Mouse (Mus musculus) bone marrow, adult 2 months (tissue): Measurements from ENCODE around the gene Serpinb1b. TPM values are rescaled to one million over a fixed set of nuclear protein-coding genes. Genes with fewer than 3 reads are reported as not detected.

Source experiments
- H3K27ac ChIP-seq: fragments of 200-500 bp; 2 replicates; pipeline ENCODE4 v1.5.1; 2012; ENCODE audit warnings: low read depth, mild to moderate bottlenecking, control low read depth, inconsistent platforms, low read length; ENCODE audit not compliant: control insufficient read depth, poor library complexity, insufficient read depth
- H3K4me1 ChIP-seq: fragments of 200-500 bp; 2 replicates; pipeline ENCODE4 v1.6.1; 2011; ENCODE audit warnings: low read length; ENCODE audit not compliant: control insufficient read depth, insufficient read depth
- H3K4me3 ChIP-seq: fragments of 200-500 bp; replicated peaks from 2 replicates; pipeline ENCODE3; 2011; ENCODE audit warnings: mild to moderate bottlenecking, low read depth, low read length, control low read depth; ENCODE audit not compliant: control insufficient read depth
- CTCF ChIP-seq: fragments of 200-500 bp; IDR thresholded peaks from 2 replicates; pipeline ENCODE4 v1.5.1; 2011; ENCODE audit warnings: low read length, control low read depth; ENCODE audit not compliant: control insufficient read depth, insufficient read depth
- POLR2A ChIP-seq: fragments of 200-500 bp; IDR thresholded peaks from 2 replicates; pipeline ENCODE4 v1.6.1; 2011; ENCODE audit warnings: low read depth, mild to moderate bottlenecking, control low read depth, low read length, borderline replicate concordance; ENCODE audit not compliant: control insufficient read depth
- WGBS: fragments of 180-500 bp; shearing (Covaris S2); methylation state at CpG from one replicate; pipeline ENCODE4 v1.1.7; 2018; 5-methylcytosine and 5-hydroxymethylcytosine counted together
- polyA plus RNA-seq: library from polyadenylated mRNA; stranded (reverse); fragments of >200 nt; gene quantifications from 2 replicates; pipeline ENCODE4 v1.2.4, GENCODE M21; 2011; ENCODE audit warnings: low replicate concordance; ENCODE audit not compliant: missing spikeins, insufficient read depth, insufficient read length

Serpinb1b gene
- polyA plus RNA-seq, 1 experiment: 1.00 TPM

DNA sequence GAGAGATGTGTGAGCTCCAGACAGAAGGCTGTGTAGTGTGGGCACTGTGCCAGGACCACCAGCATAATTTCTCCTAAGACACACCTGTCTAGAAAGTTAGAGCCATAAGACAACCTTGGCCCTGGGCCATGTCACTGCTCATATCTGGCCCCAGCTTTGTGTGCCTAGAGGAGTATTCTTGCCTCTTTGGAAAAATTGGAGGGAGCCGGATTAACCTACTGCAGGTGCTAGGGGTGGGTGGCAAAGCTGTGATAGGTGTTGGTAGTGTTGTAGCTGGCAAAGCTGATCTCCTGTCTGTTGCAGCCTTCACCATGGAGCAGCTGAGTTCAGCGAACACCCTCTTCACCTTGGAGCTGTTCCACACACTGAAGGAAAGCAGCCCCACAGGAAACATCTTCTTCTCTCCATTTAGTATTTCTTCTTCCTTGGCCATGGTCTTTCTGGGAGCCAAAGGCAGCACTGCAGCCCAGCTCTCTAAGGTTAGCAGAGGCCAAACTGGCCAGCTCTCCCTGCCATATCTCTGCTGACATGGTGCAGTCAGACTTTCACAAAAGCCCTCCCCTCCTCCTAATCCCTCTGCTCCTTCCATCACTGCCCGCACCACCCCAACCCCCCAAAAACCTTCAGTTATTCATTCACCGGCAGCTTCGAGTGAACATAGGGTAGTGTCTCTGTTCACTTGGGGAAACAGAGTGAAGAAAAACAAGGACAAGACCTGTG, 6.8 kb downstream of the Serpinb1b start:
- Histone ChIP-seq H3K4me1 (peaks cover 2% of the 10 kb centered on the region; the same call in 1 of the 2 replicates), H3K4me3 (no peak overlapping the region), H3K27ac (no peak overlapping the region)
- TF ChIP-seq CTCF: no peak
- TF ChIP-seq POLR2A: no peak
- 69% methylated on average over 5 of the region's 5 CpGs for WGBS

DNA sequence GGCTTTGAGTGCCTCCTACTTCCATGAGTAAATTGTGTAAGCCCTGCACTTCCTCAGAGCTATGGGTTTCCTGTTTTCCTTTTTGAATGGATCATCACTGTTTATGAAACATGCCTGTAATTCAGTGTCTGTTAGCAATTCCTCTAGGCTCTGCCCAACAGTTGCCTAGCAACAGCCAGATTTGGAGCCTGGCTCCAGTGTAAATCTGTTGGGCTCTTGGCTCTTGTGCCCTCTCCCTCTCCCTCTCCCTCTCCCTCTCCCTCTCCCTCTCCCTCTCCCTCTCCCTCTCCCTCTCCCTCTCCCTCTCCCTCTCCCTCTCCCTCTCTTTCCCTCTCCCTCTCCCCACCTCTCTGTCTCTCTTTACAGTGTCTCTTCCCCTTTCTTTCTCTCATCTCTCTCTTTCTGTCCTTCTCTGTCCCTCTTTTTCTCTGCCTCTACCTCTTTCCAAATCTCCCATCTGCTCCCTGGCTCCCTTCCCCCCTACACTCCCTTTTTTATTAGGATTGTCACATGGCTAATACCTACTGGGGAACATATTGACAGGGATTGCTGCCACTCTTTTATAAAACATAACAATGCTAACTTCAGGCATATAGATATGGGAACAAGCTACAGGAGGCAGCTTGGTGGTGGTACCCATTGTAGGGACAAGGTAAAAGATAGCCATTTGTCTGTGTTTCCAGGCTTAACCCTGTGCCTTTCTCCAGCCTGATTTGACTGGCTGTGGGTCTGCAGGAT, 7.5 kb downstream of the Serpinb1b start:
- TF ChIP-seq CTCF: no peak
- TF ChIP-seq POLR2A: no peak
- Histone ChIP-seq H3K4me1 (peaks cover 2% of the 10 kb centered on the region; the same call in 1 of the 2 replicates), H3K4me3 (no peak overlapping the region), H3K27ac (no peak overlapping the region)

DNA sequence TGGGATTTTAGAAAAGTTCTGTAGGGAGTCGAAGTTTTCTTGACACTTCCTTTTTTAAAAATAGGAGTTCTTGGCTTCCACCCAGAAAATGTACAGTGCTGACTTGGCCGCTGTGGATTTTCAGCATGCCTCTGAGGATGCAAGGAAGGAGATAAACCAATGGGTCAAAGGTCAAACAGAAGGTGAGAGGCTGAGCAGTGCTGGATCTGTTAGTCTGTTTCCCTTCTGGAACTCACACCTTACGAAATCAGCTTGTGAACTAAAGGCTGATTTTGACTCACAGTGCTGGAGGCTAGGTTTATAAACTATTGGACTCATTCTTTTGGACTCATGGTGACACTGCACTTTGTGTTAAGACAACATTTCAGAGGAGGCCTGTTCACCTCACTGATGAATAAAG, 11.2 kb downstream of the Serpinb1b start:
- H3K27ac ChIP-seq: no peak overlapping the region
- TF ChIP-seq CTCF: no peak
- TF ChIP-seq POLR2A: no peak
- WGBS: 32% methylated on average over 3 of the region's 3 CpGs
- H3K4me1 ChIP-seq: peaks cover 2% of the 10 kb centered on the region; the same call in 1 of the 2 replicates
- H3K4me3 ChIP-seq: no peak overlapping the region

DNA sequence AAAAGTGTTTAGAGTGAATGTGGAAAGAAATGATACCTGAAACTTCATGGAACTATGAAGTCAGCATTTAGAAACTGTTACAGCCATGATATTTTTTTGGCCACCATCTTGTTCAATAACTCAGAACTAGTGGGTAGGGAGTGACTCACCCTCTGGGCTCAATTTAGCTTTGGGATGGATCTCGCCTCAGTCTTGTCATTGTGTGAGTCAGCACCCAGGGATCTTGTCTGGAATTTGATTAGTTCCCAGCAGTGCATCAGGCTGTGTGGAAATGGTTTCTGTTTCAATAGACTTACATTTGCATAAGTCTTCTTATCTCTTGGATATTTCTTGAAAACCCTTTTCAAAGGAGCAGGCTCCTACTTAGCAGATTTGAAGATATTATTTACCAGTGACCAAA, 12.2 kb downstream of the Serpinb1b start:
- H3K4me3 ChIP-seq: no peak overlapping the region
- H3K27ac ChIP-seq: no peak overlapping the region
- TF ChIP-seq CTCF (no peak), POLR2A (no peak)
- H3K4me1 ChIP-seq: peaks cover 2% of the 10 kb centered on the region; the same call in 1 of the 2 replicates
- 69% methylated on average over 1 of the region's 1 CpGs for WGBS

DNA sequence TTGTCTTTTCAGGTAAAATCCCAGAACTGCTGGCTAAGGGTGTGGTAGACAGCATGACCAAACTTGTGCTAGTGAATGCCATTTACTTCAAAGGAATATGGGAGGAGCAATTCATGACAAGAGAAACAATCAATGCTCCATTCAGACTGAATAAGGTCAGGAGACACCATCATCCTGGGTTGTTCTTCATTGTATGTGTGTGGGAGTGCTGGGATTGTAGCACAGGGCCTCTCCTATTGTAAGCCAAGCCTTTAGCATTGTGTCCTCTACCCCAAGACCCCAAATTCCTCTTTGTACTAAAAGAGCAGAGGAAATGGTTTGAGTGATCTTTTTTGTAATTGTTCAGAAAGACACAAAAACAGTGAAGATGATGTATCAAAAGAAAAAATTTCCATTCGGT, 12.9 kb downstream of the Serpinb1b start:
- Histone ChIP-seq H3K27ac (no peak overlapping the region), H3K4me3 (no peak overlapping the region), H3K4me1 (peaks cover 2% of the 10 kb centered on the region; the same call in 1 of the 2 replicates)
- TF ChIP-seq CTCF (no peak), POLR2A (no peak)
- WGBS: 78% methylated on average over 1 of the region's 1 CpGs

DNA sequence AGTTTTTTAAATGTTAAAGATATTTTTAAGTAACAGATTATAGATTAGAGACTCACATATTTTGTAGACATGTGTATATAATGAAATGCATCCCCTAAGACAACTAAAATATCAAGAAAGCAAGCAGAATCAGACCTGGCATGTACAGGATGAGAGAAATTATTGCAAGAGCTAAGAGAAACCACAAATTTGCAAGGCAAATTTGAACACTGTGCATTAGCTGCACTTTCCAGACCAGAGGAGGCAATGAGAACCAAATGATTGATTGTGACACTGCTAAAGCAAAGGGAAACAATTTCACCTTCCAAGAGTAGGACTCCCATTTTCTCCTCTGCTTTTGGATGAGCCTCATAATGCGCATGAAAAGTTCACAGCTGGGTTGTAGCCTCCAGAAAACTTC, 17.2 kb downstream of the Serpinb1b start:
- H3K4me3 ChIP-seq: no peak overlapping the region
- TF ChIP-seq POLR2A (no peak), CTCF (no peak)
- WGBS: 73% methylated on average over 1 of the region's 1 CpGs
- no peak overlapping the region for H3K27ac ChIP-seq
- H3K4me1 ChIP-seq: no peaks in the 10 kb centered on the region

DNA sequence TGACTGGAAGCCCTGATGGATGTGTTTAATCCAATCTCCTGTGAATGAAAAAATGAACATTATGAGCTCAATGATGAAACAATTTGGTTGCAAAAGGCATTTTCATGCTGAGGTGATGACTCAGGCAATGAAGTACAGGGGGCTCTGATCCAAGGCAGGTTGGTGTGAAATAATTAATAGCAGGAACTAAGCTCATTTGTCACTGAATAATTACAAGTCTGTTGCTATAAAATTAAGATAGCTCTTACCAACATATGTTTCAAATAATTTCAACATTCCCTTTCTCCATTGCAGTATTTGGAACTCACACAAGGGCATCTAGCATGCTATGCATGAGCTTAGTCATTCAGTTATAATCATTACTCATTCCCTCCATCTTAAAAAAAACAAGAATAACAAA, 27.3 kb downstream of the Serpinb1b start:
- H3K4me3 ChIP-seq: no peak overlapping the region
- no peak overlapping the region for H3K27ac ChIP-seq
- no peaks in the 10 kb centered on the region for H3K4me1 ChIP-seq
- no peak for TF ChIP-seq CTCF
- TF ChIP-seq POLR2A: no peak

DNA sequence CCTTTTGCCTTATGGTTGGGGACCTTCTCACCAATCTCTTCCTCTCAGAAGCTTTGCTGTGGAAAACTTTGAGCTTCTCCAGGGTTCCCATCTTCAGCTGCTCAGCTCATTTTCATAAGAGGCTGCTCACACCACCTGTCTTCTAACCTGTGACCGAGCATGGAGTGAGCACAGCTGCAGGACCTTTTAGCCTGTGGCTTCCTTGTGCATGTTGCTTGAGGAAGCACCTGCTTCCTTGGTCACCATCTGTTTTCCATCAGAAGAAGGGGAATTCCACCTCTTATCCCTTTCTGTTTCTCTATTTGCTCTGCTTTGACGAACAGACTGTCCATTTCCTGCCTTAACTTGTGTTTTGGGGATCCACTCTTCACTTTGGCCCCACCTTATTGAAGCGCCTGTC, 34.7 kb downstream of the Serpinb1b start:
- H3K4me1 ChIP-seq: no peaks in the 10 kb centered on the region
- no peak overlapping the region for H3K4me3 ChIP-seq
- 19% methylated on average over 3 of the region's 3 CpGs for WGBS
- no peak overlapping the region for H3K27ac ChIP-seq
- TF ChIP-seq POLR2A: no peak
- no peak for TF ChIP-seq CTCF

DNA sequence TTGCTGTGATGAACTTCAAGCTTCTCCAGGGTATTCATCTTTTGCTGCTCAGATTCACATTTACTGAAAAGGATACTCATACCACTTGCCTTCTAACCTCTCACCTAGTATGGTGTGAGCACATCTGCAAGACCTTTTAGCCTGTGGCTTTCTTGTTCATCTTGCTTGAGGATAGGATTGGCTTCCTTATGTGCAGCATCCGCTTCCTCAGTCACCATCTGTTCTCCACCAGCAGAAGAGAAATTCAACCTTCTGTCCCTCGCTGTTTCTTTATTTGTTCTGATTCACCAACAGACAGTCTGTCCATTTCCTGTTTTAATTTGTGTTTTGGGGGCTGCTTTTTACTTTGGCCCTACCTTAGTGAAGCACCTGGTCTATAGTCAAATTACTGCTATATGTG, 59.3 kb downstream of the Serpinb1b start:
- H3K4me1 ChIP-seq: no peaks in the 10 kb centered on the region
- no peak overlapping the region for H3K27ac ChIP-seq
- TF ChIP-seq POLR2A (no peak), CTCF (no peak)
- H3K4me3 ChIP-seq: no peak overlapping the region
- WGBS: 73% methylated on average over 2 of the region's 2 CpGs
